Mouse (Mus musculus): ENCODE measurements around the gene Rapgef4.
"Not testable (repeated sequence)": the region's sequence is repeated elsewhere in the genome, so short reads cannot be mapped to it uniquely, and the experiment has no call there.

Rapgef4 gene

GRCm38 (mm10) chr2:72070086-72070485 is 89.0 kb downstream of the Rapgef4 start:
- in situ Hi-C loops (cut with MboI; ENCODE audit: low sequenced_read_pairs), result no loop called here

- in situ Hi-C loops (cut with MboI; ENCODE audit: low sequenced_read_pairs), result not testable (repeated sequence)
Measured at GRCm38 (mm10) chr2:72073121-72073520, 92.1 kb downstream of the Rapgef4 start.

- in situ Hi-C loops (cut with MboI; ENCODE audit: low sequenced_read_pairs), result no loop called here
Measured at GRCm38 (mm10) chr2:72074999-72075561, 94.0 kb downstream of the Rapgef4 start.

DNA sequence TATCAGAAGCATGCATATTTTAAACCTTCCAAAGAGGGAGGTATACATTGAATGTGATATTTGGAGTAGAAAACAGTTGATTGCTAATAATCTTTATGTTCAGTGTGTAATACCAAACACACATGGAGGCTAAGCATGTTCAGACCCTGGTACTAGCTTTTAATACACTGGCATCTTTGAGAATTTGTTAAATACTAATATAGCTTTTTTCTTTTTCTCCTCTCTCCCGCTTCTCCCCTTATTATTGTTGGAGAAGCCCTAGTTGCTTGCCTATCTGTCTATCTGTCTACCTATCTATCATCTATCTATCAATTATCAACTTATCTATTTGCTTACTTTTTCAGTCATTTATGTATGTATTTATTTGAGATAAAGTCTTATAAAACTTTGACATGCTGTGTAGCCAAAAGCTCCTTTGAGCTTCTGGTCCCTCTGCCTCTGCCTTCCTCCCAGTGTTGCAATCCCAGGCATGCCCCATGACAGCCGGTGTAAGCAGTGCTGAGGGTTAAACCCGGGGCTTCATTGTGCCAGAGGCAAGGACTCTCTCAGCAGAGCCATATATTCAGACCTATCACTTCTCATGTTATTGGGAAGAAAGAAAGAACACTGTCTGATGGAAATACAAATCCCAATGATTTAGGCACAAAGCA is 96.6 kb downstream of the Rapgef4 start:
- in situ Hi-C loops (cut with MboI; ENCODE audit: low sequenced_read_pairs), result no loop called here

- in situ Hi-C loops (cut with MboI; ENCODE audit: low sequenced_read_pairs), result no loop called here
Measured at GRCm38 (mm10) chr2:72078140-72078521, 97.1 kb downstream of the Rapgef4 start.

DNA sequence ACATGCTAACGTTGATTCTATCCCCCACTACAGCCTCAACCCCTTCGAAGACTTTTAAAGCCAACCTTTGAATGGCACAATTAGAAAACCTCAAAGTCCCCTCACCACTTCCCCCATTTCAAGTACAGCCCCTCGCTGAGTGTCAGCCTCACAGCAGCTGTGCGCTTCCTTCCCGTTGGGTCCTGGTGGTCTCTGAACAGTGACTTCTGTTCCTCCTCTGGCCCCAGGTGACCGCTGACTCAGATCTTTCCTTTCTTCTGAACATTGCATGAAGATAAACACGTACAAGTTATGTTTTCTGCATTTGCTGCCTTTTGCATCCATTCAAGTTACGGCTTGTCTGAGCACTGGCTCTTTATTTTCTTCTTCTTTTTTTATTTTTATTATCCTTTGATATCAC is 98.1 kb downstream of the Rapgef4 start:
- in situ Hi-C loops (cut with MboI; ENCODE audit: low sequenced_read_pairs), result no loop called here

DNA sequence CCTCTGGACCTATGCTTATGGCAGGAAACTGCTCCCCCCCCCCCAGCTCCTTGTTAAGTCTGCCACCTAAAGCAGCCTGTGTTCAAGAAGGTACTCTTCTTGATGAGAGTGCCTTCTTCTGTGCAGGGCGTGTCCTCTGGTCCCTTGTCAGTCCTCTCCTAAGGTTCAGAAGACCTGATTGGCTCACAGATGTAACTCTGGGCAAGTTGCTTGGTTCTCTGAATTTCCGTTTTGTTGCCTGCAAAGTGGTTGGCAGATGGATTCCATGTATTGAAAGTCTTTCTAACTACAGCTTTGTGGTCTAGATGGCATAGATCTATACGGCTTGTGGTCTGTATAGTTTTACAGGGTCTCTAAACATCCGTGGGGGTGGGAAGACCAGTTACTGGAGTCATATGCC is 101.8 kb downstream of the Rapgef4 start:
- in situ Hi-C loops (cut with MboI; ENCODE audit: low sequenced_read_pairs), result no loop called here

GRCm38 (mm10) chr2:72088886-72089285 is 107.8 kb downstream of the Rapgef4 start:
- in situ Hi-C loops (cut with MboI; ENCODE audit: low sequenced_read_pairs), result no loop called here

GRCm38 (mm10) chr2:72090061-72090460 is 109.0 kb downstream of the Rapgef4 start:
- in situ Hi-C loops (cut with MboI; ENCODE audit: low sequenced_read_pairs), result no loop called here

DNA sequence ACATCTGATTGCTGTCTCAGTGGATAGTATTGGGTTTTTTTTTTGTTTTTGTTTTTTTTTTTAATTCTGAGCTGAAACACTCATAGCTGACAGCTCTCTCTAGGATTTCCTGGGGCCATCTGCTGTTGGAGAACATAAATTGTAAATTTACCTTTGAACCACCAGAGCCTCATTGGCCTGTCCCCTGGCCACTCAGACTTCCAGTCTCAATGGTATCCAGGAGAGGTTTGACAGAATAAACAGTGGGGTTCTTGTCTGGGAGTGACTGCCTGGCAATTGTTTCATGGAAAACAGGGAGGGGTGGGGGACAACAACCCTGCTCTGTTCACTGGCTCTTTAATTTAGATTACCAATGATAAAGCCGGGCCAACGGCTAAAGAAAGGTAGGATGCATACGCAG is 111.0 kb downstream of the Rapgef4 start:
- in situ Hi-C loops (cut with MboI; ENCODE audit: low sequenced_read_pairs), result no loop called here

- in situ Hi-C loops (cut with MboI; ENCODE audit: low sequenced_read_pairs), result no loop called here
Measured at GRCm38 (mm10) chr2:72093402-72094037, 112.5 kb downstream of the Rapgef4 start.

- in situ Hi-C loops (cut with MboI; ENCODE audit: low sequenced_read_pairs), result no loop called here
Measured at GRCm38 (mm10) chr2:72094038-72094437, 113.0 kb downstream of the Rapgef4 start.

GRCm38 (mm10) chr2:72094446-72094845 is 113.4 kb downstream of the Rapgef4 start:
- in situ Hi-C loops (cut with MboI; ENCODE audit: low sequenced_read_pairs), result no loop called here

DNA sequence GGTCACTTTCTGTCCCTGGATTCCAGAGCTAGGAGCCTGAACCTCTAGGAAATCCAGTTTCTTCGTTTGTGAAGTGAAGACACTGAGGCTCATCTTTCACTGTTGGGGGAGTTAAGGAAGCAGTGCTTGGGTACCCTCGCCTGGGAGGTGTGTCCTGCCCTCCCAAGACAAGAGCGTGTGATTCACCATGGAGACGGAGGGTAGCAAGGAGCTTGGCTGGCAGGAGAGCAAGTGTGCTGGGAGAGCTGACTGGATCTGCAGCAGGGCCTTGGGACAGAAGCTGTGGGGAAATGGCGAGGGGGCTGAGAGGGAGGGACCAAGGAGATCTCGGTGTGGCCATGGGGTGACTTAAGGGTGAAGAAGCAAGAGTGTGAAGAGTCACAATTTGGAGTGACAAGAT is 114.0 kb downstream of the Rapgef4 start:
- in situ Hi-C loops (cut with MboI; ENCODE audit: low sequenced_read_pairs), result no loop called here

- in situ Hi-C loops (cut with MboI; ENCODE audit: low sequenced_read_pairs), result no loop called here
Measured at GRCm38 (mm10) chr2:72096345-72096744, 115.3 kb downstream of the Rapgef4 start.

DNA sequence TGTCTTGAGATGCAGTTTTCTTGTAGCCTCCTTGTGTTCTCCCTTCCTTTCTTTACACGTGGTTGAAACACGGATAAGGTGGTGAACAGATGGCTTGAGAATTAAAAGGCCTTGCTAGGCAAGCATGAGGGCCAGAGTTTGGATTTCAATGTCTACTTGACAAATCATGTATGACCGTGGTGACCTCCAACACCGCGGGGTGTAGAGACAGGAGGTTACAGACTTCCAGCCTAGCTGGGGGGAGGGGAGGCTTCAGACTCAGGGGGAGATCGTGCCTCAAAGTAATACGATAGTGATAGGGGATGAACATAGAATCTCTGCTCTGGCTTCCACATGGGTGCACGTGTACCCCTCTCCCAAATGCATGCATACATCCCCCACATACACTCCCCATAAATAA is 117.3 kb downstream of the Rapgef4 start:
- in situ Hi-C loops (cut with MboI; ENCODE audit: low sequenced_read_pairs), result no loop called here

GRCm38 (mm10) chr2:72104604-72105003 is 123.6 kb downstream of the Rapgef4 start:
- in situ Hi-C loops (cut with MboI; ENCODE audit: low sequenced_read_pairs), result no loop called here

- in situ Hi-C loops (cut with MboI; ENCODE audit: low sequenced_read_pairs), result no loop called here
Measured at GRCm38 (mm10) chr2:72107525-72108180, 126.6 kb downstream of the Rapgef4 start.

DNA sequence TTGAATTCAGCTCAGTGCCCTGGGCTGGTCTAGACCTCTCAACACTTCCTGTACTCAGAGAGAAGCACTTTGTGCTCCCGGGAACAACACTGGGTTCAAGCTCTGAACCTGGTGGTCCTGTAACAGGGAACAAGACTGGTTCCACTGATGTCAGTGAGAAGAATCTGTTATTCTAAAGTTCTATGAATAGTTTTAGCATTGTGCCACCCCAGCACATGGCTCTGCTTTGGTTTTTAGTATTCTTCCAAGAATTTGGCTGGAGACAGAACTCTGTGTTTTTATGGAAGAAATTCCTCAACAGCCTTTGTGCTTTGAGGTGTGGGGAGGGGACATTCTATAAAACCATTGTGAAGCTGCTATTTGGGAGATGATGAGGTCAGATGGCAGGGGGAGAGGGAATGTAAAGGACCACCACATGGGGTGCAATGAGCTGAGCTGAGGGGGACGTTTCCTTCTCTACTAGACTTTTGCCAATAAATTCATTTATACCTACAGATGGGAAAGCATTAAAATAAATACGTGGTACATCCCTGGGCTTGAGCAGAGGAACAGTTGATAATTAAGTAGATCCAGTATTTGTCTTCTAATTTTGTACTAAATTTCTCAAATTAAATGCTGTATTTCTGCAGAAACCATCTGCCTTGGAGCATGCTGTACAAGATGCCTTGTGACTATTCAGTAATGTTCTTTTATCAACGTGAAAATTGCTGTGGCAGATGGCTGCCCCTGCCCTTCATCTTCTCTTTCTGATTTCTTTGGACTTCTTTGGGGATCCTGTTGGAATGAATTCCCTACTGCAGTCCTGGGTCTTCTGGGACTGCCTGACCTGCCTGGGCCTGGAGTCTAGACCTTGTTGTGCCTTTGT is 127.6 kb downstream of the Rapgef4 start:
- in situ Hi-C loops (cut with MboI; ENCODE audit: low sequenced_read_pairs), result no loop called here

- in situ Hi-C loops (cut with MboI; ENCODE audit: low sequenced_read_pairs), result no loop called here
Measured at GRCm38 (mm10) chr2:72110404-72110803, 129.4 kb downstream of the Rapgef4 start.

GRCm38 (mm10) chr2:72113716-72114115 is 132.7 kb downstream of the Rapgef4 start:
- in situ Hi-C loops (cut with MboI; ENCODE audit: low sequenced_read_pairs), result no loop called here

Data from CH12F3 (cell line).